ENCODE assay signal across 11 mouse cellular contexts in the genomic region with DNA sequence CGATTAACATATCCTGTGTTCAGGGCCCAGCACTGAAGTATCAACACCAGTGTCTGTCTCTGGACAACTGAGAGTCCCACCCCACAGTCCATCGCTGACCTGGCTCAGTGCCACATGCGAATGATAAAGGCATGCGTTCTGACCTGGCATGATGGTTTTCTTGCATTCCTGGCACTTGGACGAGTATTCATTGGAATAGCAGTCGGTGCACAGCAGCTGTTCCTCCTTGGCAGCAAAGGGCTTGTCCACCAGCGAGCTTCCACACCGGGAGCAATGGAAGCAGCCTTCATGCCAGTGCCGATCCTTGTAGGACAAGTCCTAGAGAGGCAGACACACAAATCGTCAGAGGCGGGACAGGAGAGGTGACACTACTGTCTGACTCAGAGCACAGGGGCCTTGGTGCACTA. TPM values are rescaled to one million over a fixed set of nuclear protein-coding genes. Genes with fewer than 3 reads are reported as not detected.
DNase-seq lines count a peak whose midpoint lies in the region; ATAC-seq and TF ChIP-seq lines count a peak whose summit lies in the region.
"Had no signal": no experiment of that assay in that cellular context is flagged by ENCODE, and none has a peak within 500 bp of the region (broad histone marks: within the 10 kb centered on the region; RNA-seq: fewer than 3 reads in every experiment).

No protein-coding gene starts in this region.

- H3K4me3 ChIP-seq in heart, embryonic 12.5 days: no peak overlapping the region
- H3K4me3 ChIP-seq in heart, postnatal 0 days (ENCODE audit: low read depth, low read length): no peak overlapping the region
- H3K4me3 ChIP-seq: midbrain, embryonic 10.5 days; stomach, embryonic 15.5 days had no signal

- H3K9ac ChIP-seq in heart, embryonic 12.5 days: no peak overlapping the region
- H3K9ac ChIP-seq in heart, postnatal 0 days (replicated peaks; ENCODE audit: low read depth, low read length): 0 out of 2 replicates have a peak overlapping the region, but pooled peaks have one; percentile 6
- H3K9ac ChIP-seq: stomach, embryonic 15.5 days had no signal

- H3K27me3 ChIP-seq in heart, embryonic 12.5 days (replicated peaks): no peaks in the 10 kb centered on the region
- no peaks in the 10 kb centered on the region for H3K27me3 ChIP-seq in heart, postnatal 0 days (ENCODE audit: control insufficient read depth, insufficient read depth, low read length)
- H3K27me3 ChIP-seq: stomach, embryonic 15.5 days had no signal

- H3K36me3 ChIP-seq in heart, embryonic 12.5 days: peaks cover 75% of the 10 kb centered on the region
- H3K36me3 ChIP-seq in heart, postnatal 0 days (replicated peaks; ENCODE audit: control insufficient read depth, insufficient read depth, low read length): peaks cover 71% of the 10 kb centered on the region
- H3K36me3 ChIP-seq: midbrain, embryonic 10.5 days had no signal

- H3K27ac ChIP-seq in heart, embryonic 12.5 days (ENCODE audit: poor library complexity, severe bottlenecking): peak overlapping the region; percentile 49
- peak overlapping the region; percentile 50 for H3K27ac ChIP-seq in heart, postnatal 0 days (ENCODE audit: low read depth)
- H3K27ac ChIP-seq: midbrain, embryonic 10.5 days had no signal

- no peak overlapping the region for H3K4me2 ChIP-seq in heart, embryonic 12.5 days
- H3K4me2 ChIP-seq in heart, postnatal 0 days (ENCODE audit: low read depth, low read length): no peak overlapping the region
- H3K4me2 ChIP-seq: stomach, embryonic 15.5 days had no signal

- ATAC-seq in heart, embryonic 12.5 days (ENCODE audit: insufficient number of reproducible peaks, low FRiP score): 0 out of 2 replicates have a peak, but pooled peaks have one; percentile 43
- ATAC-seq in heart, postnatal 0 days (ENCODE audit: insufficient read depth, low read depth): peak; percentile 12
- no peak for ATAC-seq in megakaryocyte-erythroid progenitor cell, adult 5-6 weeks (replicated peaks; ENCODE audit: low FRiP score, low TSS enrichment, poor library complexity, severe bottlenecking)

- 48% methylated on average over 11 of the region's 11 CpGs for WGBS in heart, embryonic 12.5 days
- WGBS in heart, postnatal 0 days: 26% methylated on average over 11 of the region's 11 CpGs

- no peak for TF ChIP-seq CTCF in heart, postnatal 0 days (IDR thresholded peaks at IDR 0.05; ENCODE audit: low read depth)

- TF ChIP-seq EP300 in heart, postnatal 0 days (IDR thresholded peaks at IDR 0.05; ENCODE audit: low read depth): no peak

- H3K4me1 ChIP-seq in heart, embryonic 12.5 days (replicated peaks): peaks cover 52% of the 10 kb centered on the region
- H3K4me1 ChIP-seq in heart, postnatal 0 days (ENCODE audit: control insufficient read depth, insufficient read depth): peaks cover 32% of the 10 kb centered on the region
- H3K4me1 ChIP-seq: midbrain, embryonic 10.5 days had no signal

- H3K9me3 ChIP-seq in heart, embryonic 12.5 days (replicated peaks): no peaks in the 10 kb centered on the region
- no peaks in the 10 kb centered on the region for H3K9me3 ChIP-seq in heart, postnatal 0 days (replicated peaks; ENCODE audit: control insufficient read depth, low read length)
- H3K9me3 ChIP-seq: midbrain, embryonic 10.5 days; stomach, embryonic 15.5 days had no signal

- DNase-seq in heart, adult 9 months (ENCODE audit: low spot score in 2 of 2): no peak
- DNase-seq in ovary, postnatal 36 days (ENCODE audit: low spot score): peak; percentile 28
- no peak for DNase-seq in ovary, postnatal 10 days (ENCODE audit: low spot score)
- DNase-seq in adrenal gland, postnatal 36 days: peak; percentile 28 to 32
- DNase-seq in heart, postnatal 0 days (ENCODE audit: low spot score): no peak
- no peak for DNase-seq in urinary bladder, postnatal 4 days (ENCODE audit: low spot score in 2 of 2)

RNA-seq across cellular contexts. Expression of a gene that starts 43.0 kb away (rescaled TPM):
- polyA plus RNA-seq in heart, embryonic 12.5 days (2016; fragmentation: Nextera tagmentation; extraction: Ambion mirVana): 25.7 and 27.8 TPM in 2 replicates
- total RNA-seq in adrenal gland, postnatal 36 days (2021): 10 to 100 TPM; 17.5 to 18.7 TPM
- total RNA-seq in heart, postnatal 0 days (2014; rRNA removed; ENCODE audit: low replicate concordance): 14.8 and 18.5 TPM in 2 replicates
- 15.4 and 17.1 TPM in 2 replicates for polyA plus RNA-seq in heart, postnatal 0 days (2015; fragmentation: Nextera tagmentation; extraction: Ambion mirVana)
- total RNA-seq in megakaryocyte-erythroid progenitor cell, adult 5-6 weeks (2014; fragmentation: Nextera tagmentation): 9.2 and 12.5 TPM in 2 replicates
- total RNA-seq in megakaryocyte-erythroid progenitor cell, adult 5-6 weeks (2017): 20.3 and 27.2 TPM in 2 replicates

RNA-seq across cellular contexts. Expression of a gene that starts 43.1 kb away (rescaled TPM):
- 9.6 and 10.6 TPM in 2 replicates for polyA plus RNA-seq in heart, embryonic 12.5 days (2016; fragmentation: Nextera tagmentation; extraction: Ambion mirVana)
- total RNA-seq in adrenal gland, postnatal 36 days (2021): 10 to 100 TPM; 27.9 to 35.8 TPM
- 8.7 and 18.7 TPM in 2 replicates for total RNA-seq in heart, postnatal 0 days (2014; rRNA removed; ENCODE audit: low replicate concordance)
- polyA plus RNA-seq in heart, postnatal 0 days (2015; fragmentation: Nextera tagmentation; extraction: Ambion mirVana): 3.6 and 4.5 TPM in 2 replicates
- total RNA-seq in megakaryocyte-erythroid progenitor cell, adult 5-6 weeks (2014; fragmentation: Nextera tagmentation): 23.1 and 30.6 TPM in 2 replicates
- total RNA-seq in megakaryocyte-erythroid progenitor cell, adult 5-6 weeks (2017): 9.1 and 16.9 TPM in 2 replicates

RNA-seq across cellular contexts. Expression of a gene that starts 55.2 kb away (rescaled TPM):
- 203 and 205 TPM in 2 replicates for polyA plus RNA-seq in heart, embryonic 12.5 days (2016; fragmentation: Nextera tagmentation; extraction: Ambion mirVana)
- 10 to 100 TPM; 25.4 to 27.6 TPM for total RNA-seq in adrenal gland, postnatal 36 days (2021)
- 2,555 and 2,942 TPM in 2 replicates for total RNA-seq in heart, postnatal 0 days (2014; rRNA removed; ENCODE audit: low replicate concordance)
- 974 and 1,129 TPM in 2 replicates for polyA plus RNA-seq in heart, postnatal 0 days (2015; fragmentation: Nextera tagmentation; extraction: Ambion mirVana)
- total RNA-seq in megakaryocyte-erythroid progenitor cell, adult 5-6 weeks (2014; fragmentation: Nextera tagmentation): not detected in 2 replicates
- total RNA-seq in megakaryocyte-erythroid progenitor cell, adult 5-6 weeks (2017): not detected in 2 replicates
- total RNA-seq: MEL had no signal

Comparison
In these comparisons a context has a peak if more than half of its experiments do, and no peak if none do; other contexts are left out.
1. DNase-seq: peak in ovary, postnatal 36 days (single experiment) and adrenal gland, postnatal 36 days (2 of 2); none in heart, adult 9 months (0 of 2), ovary, postnatal 10 days (single experiment), heart, postnatal 0 days (single experiment) and urinary bladder, postnatal 4 days (0 of 2).
2. RNA of a gene that starts 55.2 kb away (total RNA-seq): 2,555 to 2,942 TPM in heart, postnatal 0 days; 25.4 to 27.6 TPM in adrenal gland, postnatal 36 days and not detected in megakaryocyte-erythroid progenitor cell, adult 5-6 weeks; every median in the first group is over 10 times any median in the second.